Mouse (Mus musculus) heart, adult 2 months (tissue): ENCODE measurements around the gene 9230104L09Rik. TPM values are rescaled to one million over a fixed set of nuclear protein-coding genes. Genes with fewer than 3 reads are reported as not detected.

Source experiments
- DNase-seq, 2 experiments: peaks; one replicate each; pipeline ENCODE4 v3.0.0; 2021
- H3K27ac ChIP-seq: fragments of 200-600 bp; 2 replicates; pipeline ENCODE4 v1.8.1; 2022
- H3K27me3 ChIP-seq: fragments of 200-500 bp; 2 replicates; pipeline ENCODE4 v1.6.1; 2012; ENCODE audit warnings: mild to moderate bottlenecking, low read length, inconsistent platforms, mixed read lengths; ENCODE audit not compliant: control insufficient read depth, insufficient read depth
- H3K36me3 ChIP-seq: fragments of 200-500 bp; 2 replicates; pipeline ENCODE4 v1.6.1; 2012; ENCODE audit warnings: low read length, inconsistent platforms; ENCODE audit not compliant: control insufficient read depth, insufficient read depth
- H3K4me1 ChIP-seq: fragments of 200-500 bp; 2 replicates; pipeline ENCODE4 v1.6.1; 2011; ENCODE audit warnings: low read length; ENCODE audit not compliant: control insufficient read depth, insufficient read depth
- H3K4me3 ChIP-seq: fragments of 200-600 bp; 2 replicates; pipeline ENCODE4 v1.8.1; 2022
- H3K79me2 ChIP-seq: fragments of 200-500 bp; replicated peaks from 2 replicates; pipeline ENCODE4 v1.6.1; 2012; ENCODE audit warnings: mild to moderate bottlenecking, inconsistent platforms, low read length, moderate library complexity, mixed read lengths; ENCODE audit not compliant: control insufficient read depth, insufficient read depth
- H3K9ac ChIP-seq: fragments of 200-500 bp; 2 replicates; pipeline ENCODE4 v1.6.1; 2012; ENCODE audit warnings: low read depth, mild to moderate bottlenecking, control low read depth, inconsistent platforms, low read length, mixed read lengths
- CTCF ChIP-seq: fragments of 200-600 bp; IDR thresholded peaks from 2 replicates; pipeline ENCODE4 v1.8.1; 2022; ENCODE audit warnings: antibody characterized with exemption, mild to moderate bottlenecking, moderate library complexity
- EP300 ChIP-seq: fragments of 200-500 bp; IDR thresholded peaks from 2 replicates; pipeline ENCODE4 v1.6.1; 2011; ENCODE audit warnings: low read depth, low read length, control low read depth; ENCODE audit not compliant: insufficient read depth
- POLR2A ChIP-seq: fragments of 200-500 bp; IDR thresholded peaks from 2 replicates; pipeline ENCODE4 v1.6.1; 2011; ENCODE audit warnings: mild to moderate bottlenecking, low read depth, low read length, control low read depth; ENCODE audit not compliant: insufficient read depth
- WGBS: fragments of 180-500 bp; shearing (Covaris S2); methylation state at CpG from one replicate; pipeline ENCODE4 v1.1.7; 2018; 5-methylcytosine and 5-hydroxymethylcytosine counted together
- intact Hi-C: fragments of 180-260 bp; cut with DNase I; formaldehyde crosslinking; loops from one replicate; pipeline ENCODE4 v1.15.1; 2025
- polyA plus RNA-seq: library from polyadenylated mRNA; depleted of rRNA; stranded (reverse); fragments of >200 nt; gene quantifications from 2 replicates; pipeline ENCODE4 v1.2.3, GENCODE M21; 2012; rRNA removed
- total RNA-seq, 2 experiments: library from RNA; stranded (reverse); gene quantifications; 2 replicates each; pipeline ENCODE4 v1.2.3; 2021

The 9230104L09Rik gene
- total and polyA plus RNA-seq, 3 experiments = 0.73 to 1.5 (median 0.80) TPM

DNA sequence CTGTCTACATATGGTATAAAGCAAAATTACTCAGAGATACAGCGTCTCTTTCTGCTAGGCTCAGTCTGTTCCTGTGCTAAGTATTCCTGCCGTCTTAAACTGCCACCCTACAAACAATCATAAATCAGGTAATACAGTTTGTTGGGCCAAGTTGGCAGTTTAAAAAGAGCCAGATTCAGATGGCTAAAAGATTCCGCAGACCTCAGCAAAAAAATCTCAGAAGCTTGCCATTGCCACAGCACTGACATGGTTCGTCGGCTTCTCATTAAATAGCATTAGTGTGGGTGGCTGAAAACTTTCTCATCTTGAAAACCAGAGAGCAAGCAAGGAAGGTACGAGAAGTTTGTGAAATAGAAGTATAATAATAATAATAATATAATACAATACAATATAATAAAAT, 58.1 kb downstream of the 9230104L09Rik start:
- H3K79me2 ChIP-seq = no peaks in the 10 kb centered on the region
- TF ChIP-seq EP300 (no peak), CTCF (no peak)
- DNase-seq = no peak
- H3K4me1 ChIP-seq = no peaks in the 10 kb centered on the region
- no peak overlapping the region for H3K4me3 ChIP-seq
- 75% methylated on average over 6 of the region's 6 CpGs for WGBS
- H3K36me3 ChIP-seq = no peaks in the 10 kb centered on the region
- no peak overlapping the region for H3K9ac ChIP-seq
- intact Hi-C loops = no loop called here
- no peaks in the 10 kb centered on the region for H3K27me3 ChIP-seq
- H3K27ac ChIP-seq = no peak overlapping the region

DNA sequence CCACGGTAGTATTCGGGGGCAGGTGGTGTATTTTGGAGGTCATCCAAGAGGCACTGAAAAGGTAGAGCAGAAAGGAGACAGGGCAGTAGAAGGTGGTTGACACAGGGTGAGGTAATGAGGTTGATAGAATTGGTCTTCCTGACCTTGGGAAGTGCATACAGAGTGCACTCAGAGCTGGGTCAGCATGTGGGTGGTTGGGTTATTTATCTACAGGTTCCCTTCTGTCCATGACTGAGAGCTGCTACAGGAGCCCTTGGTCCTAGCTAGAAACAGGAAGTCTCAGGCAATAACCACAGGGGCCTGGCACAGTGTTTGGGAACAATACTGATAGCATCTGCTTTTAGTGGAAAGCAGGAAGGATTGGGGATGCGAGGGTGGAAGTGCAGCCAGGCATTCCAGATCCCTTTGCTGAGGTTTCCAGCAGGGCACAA, 63.3 kb downstream of the 9230104L09Rik start:
- intact Hi-C loops = no loop called here
- DNase-seq = no peak
- Histone ChIP-seq H3K9ac (no peak overlapping the region), H3K4me1 (no peaks in the 10 kb centered on the region), H3K36me3 (no peaks in the 10 kb centered on the region), H3K27me3 (no peaks in the 10 kb centered on the region), H3K79me2 (no peaks in the 10 kb centered on the region), H3K27ac (no peak overlapping the region), H3K4me3 (no peak overlapping the region)
- TF ChIP-seq CTCF (no peak), EP300 (no peak), POLR2A (no peak)
- 21% methylated on average over 3 of the region's 3 CpGs for whole genome bisulfite sequencing

GRCm38 (mm10) chr2:148798485-148798884, 66.4 kb downstream of the 9230104L09Rik start, which contains the start of gene Cst8:
TSS of gene Cst8 (plus strand) at chr2:148798785.
- H3K36me3 ChIP-seq = no peaks in the 10 kb centered on the region
- H3K4me3 ChIP-seq = no peak within 1 kb of the TSS
- H3K27ac ChIP-seq = no peak within 1 kb of the TSS
- 83% methylated on average over 1 of the region's 1 CpGs for WGBS
- H3K79me2 ChIP-seq = no peaks in the 10 kb centered on the region
- intact Hi-C loops = no loop called here
- no peak for TF ChIP-seq EP300
- TF ChIP-seq CTCF = no peak
- no peak for TF ChIP-seq POLR2A
- H3K27me3 ChIP-seq = no peaks in the 10 kb centered on the region
- no peak for DNase-seq
- H3K9ac ChIP-seq = no peak within 1 kb of the TSS
- H3K4me1 ChIP-seq = no peaks in the 10 kb centered on the region

Other genes starting within 250 kb of the 9230104L09Rik start
- gene Nxt1, start 192.4 kb downstream of the 9230104L09Rik start, total RNA-seq = 1 to 10 TPM; 6.4 to 8.7 TPM
- 9.0 and 13.1 TPM in 2 replicates for gene Nxt1, start 192.4 kb downstream of the 9230104L09Rik start, polyA plus RNA-seq
- 10 to 100 TPM; 22.0 to 24.0 TPM for gene Gzf1, start 184.0 kb downstream of the 9230104L09Rik start, total RNA-seq
- gene Gzf1, start 184.0 kb downstream of the 9230104L09Rik start, polyA plus RNA-seq = 8.0 and 12.5 TPM in 2 replicates
- gene Napb, start 132.6 kb downstream of the 9230104L09Rik start, total RNA-seq = 1 to 10 TPM; 1.1 to 1.3 TPM
- 0.88 and 1.8 TPM in 2 replicates for gene Napb, start 132.6 kb downstream of the 9230104L09Rik start, polyA plus RNA-seq
- gene Cstl1, start 114.7 kb downstream of the 9230104L09Rik start, total RNA-seq = not detected
- not detected in 2 replicates for gene Cstl1, start 114.7 kb downstream of the 9230104L09Rik start, polyA plus RNA-seq
- not detected for gene Cst11, start 93.5 kb downstream of the 9230104L09Rik start, total RNA-seq
- not detected in 2 replicates for gene Cst11, start 93.5 kb downstream of the 9230104L09Rik start, polyA plus RNA-seq
- gene 8030411F24Rik, start 83.0 kb downstream of the 9230104L09Rik start, total RNA-seq = not detected
- not detected in 2 replicates for gene 8030411F24Rik, start 83.0 kb downstream of the 9230104L09Rik start, polyA plus RNA-seq
- gene Cst12, start 75.7 kb downstream of the 9230104L09Rik start, total RNA-seq = under 1 TPM in 1 of 2 experiments, not detected in 1; 0.50 TPM
- gene Cst12, start 75.7 kb downstream of the 9230104L09Rik start, polyA plus RNA-seq = 0.67 TPM in 1 of 2 replicates, not detected in the other
- gene Cst8, start 66.3 kb downstream of the 9230104L09Rik start, total RNA-seq = not detected
- gene Cst8, start 66.3 kb downstream of the 9230104L09Rik start, polyA plus RNA-seq = not detected in 2 replicates
- gene Cst13, start 45.0 kb downstream of the 9230104L09Rik start, total RNA-seq = not detected
- not detected in 2 replicates for gene Cst13, start 45.0 kb downstream of the 9230104L09Rik start, polyA plus RNA-seq
- not detected for gene Cst9, start 29.9 kb downstream of the 9230104L09Rik start, total RNA-seq
- gene Cst9, start 29.9 kb downstream of the 9230104L09Rik start, polyA plus RNA-seq = 0.82 and 2.2 TPM in 2 replicates
- gene Cst3, start 10.7 kb upstream of the 9230104L09Rik start, total RNA-seq = 1,000 to 10,000 TPM in 1 of 2 experiments, 100 to 1,000 TPM in 1; 956 to 1,050 TPM
- 1,635 and 1,968 TPM in 2 replicates for gene Cst3, start 10.7 kb upstream of the 9230104L09Rik start, polyA plus RNA-seq
- not detected for gene Gm1330, start 138.2 kb upstream of the 9230104L09Rik start, total RNA-seq
- gene Gm1330, start 138.2 kb upstream of the 9230104L09Rik start, polyA plus RNA-seq = not detected in 2 replicates
- not detected for gene Gm10750, start 152.2 kb upstream of the 9230104L09Rik start, total RNA-seq
- gene Gm10750, start 152.2 kb upstream of the 9230104L09Rik start, polyA plus RNA-seq = not detected in 2 replicates